Mouse (Mus musculus) heart, adult 2 months (tissue): ENCODE measurements around the gene Rnf222.

ENCODE experiments used
- CTCF ChIP-seq: fragments of 200-600 bp; IDR thresholded peaks from 2 replicates; pipeline ENCODE4 v1.8.1; 2022; ENCODE audit warnings: antibody characterized with exemption, mild to moderate bottlenecking, moderate library complexity
- EP300 ChIP-seq: fragments of 200-500 bp; IDR thresholded peaks from 2 replicates; pipeline ENCODE4 v1.6.1; 2011; ENCODE audit warnings: low read depth, low read length, control low read depth; ENCODE audit not compliant: insufficient read depth
- POLR2A ChIP-seq: fragments of 200-500 bp; IDR thresholded peaks from 2 replicates; pipeline ENCODE4 v1.6.1; 2011; ENCODE audit warnings: mild to moderate bottlenecking, low read depth, low read length, control low read depth; ENCODE audit not compliant: insufficient read depth

- no peak for TF ChIP-seq CTCF
- TF ChIP-seq EP300 = no peak
- TF ChIP-seq POLR2A = no peak
These were observed 52.2 kb downstream of the Rnf222 start for GRCm38 (mm10) chr11:68940516-68940915.
